Mouse (Mus musculus) cerebellum, adult 11-12 months (tissue): Measurements from ENCODE around the gene Kntc1.
"Not testable (repeated sequence)": the region's sequence is repeated elsewhere in the genome, so short reads cannot be mapped to it uniquely, and the experiment has no call there.

Experiments
- DNase-seq: peaks from one replicate; pipeline ENCODE4 v3.0.0; 2022

Kntc1 gene

DNA sequence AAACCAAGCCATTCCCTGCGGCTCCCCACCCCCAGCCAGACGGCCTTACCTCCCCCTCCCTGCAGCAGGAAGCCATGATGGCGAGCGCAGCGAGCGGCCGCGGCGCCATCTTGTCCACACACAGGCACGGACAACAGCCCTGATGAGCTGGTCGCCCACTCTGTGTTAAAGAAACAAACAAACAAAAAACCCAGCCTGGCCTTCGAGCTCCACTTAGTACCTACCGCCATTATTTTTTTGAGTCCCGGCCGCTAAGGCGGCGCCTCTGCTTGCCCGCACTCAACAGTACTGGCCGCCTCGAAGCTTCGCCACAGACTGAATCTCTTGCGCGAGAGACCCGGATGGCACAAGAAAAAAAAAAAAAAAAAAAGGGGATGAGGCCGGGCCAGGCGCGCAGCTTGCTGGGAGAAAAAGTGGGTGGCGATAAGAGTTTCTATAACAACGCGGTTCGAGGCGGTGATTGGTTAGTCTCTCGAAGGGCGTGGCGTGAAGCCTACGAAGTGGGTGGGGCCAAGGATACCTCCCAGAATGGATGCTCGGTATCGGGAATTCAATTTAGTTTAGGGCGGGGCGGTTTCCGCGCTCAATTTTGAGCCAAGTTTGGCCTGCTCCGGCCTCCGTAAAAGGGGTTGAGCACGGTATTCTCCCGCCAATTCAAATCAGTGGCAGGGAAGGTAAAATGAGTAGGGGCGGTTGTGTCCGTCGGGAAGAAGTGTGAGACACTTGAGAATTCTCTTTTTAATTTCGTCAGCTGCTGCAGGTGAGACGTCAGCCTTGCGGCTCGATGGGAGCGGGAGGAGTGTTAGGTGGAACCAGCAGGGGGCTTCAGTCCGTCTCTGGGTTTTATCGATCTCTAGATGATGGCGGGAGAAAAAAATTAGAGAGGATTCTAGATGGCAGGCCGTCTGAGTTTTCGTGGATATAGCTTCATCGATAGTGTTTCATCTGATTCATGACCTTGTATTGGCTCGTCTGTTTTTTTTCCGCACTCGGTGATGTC lies at the start of gene Kntc1, which contains the start of gene Rsrc2:
Kntc1 (plus strand) TSS at position 652 of the 1,000 bp plus-strand sequence.
Rsrc2 (minus strand) TSS at position 350 of the 1,000 bp plus-strand sequence.
- peak; percentile 100 for DNase-seq

DNA sequence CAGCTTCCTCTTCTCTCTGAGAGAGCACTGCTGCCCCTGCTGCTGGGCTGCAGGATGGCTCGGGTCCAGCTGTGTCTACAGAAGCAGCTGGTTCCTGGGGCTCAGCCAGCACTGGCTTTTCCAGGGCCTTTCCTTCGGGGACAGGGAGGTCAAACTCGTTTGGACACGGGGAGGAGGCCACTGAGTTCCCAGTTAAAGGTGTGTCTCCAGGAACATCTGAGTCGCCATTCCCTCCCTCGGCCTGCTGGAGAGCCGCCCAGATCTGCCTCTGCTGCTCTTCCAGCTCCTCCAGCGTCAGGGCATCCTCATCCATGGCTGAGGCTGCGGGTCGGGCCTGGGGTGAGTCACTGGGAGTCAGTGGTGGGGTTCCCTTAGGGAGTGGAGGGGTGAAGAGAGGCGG lies 48.9 kb upstream of the Kntc1 start:
- DNase-seq: no peak

DNA sequence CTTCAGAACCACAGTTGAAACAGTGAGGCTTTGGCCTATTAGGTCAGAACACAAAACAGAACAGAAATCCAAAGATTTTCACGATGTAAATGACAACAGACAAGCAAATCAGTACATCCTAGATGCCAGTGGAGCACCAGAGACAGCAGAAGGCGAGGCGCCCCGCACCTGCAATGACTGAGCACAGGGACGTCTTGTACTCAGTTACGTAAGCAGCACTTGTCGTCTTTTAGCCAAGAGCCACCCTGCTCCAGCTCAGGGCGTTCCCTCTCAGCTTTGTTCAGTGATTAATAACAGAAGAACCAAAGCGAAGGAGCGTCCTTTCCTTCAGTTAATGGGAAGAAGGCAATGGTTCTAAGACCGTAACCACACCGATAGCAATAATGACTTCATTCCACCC lies 40.9 kb upstream of the Kntc1 start:
- DNase-seq: no peak

DNA sequence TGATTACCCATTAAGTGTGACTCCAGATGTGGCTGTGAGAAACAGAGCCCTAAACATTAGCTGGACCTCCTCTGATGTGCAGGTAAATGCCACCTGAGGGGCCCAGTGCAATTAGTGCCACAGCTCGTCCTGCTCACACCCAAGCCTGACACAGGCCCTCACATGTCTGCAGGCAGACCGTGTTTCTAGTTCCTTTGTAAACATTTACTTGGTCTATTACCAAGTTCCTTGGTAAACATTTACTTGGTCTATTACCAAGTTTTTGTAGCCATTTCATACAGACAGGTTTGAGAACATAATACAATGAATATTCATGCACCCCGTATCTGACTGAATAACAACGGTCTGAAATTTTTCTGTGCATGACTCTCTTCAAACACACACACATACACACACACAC lies 39.9 kb upstream of the Kntc1 start:
- no peak for DNase-seq

DNA sequence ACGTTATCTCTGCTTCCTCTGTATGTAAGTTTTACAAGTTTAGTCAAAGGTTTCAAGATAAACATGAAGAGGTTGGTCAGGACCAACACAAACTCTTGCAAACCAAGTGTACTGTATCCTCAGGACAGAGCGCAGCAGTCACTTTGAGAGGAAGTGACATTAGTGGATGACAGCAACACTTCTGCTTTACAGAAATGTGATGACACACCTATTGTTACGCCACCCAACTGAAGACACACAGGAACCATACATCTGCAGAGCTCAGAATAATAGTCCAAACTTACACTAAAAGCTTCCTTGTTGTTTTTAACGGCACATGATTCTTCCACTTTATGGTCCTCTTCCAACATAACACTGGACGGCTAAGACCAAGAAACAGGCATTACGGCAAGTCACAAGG lies 35.7 kb upstream of the Kntc1 start:
- DNase-seq: no peak

DNA sequence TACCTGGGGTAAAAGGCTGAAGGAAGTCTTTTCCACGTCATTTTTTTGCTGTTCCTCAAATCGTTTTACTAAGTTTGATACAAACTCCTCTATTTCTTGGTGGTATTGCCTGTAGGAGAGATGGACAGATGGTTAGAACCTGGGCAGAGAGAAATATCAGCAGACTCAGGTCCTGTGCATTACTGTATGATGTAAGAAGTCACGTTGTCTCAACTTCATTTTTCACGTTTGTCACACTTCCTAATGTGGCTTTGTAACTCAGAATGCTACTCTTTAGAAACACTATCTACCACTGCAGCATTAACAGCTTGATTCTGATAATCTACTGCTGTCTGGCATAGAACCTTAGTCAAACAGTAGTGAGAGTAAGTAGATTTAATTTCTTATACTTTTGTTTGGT lies 34.9 kb upstream of the Kntc1 start:
- DNase-seq: no peak

DNA sequence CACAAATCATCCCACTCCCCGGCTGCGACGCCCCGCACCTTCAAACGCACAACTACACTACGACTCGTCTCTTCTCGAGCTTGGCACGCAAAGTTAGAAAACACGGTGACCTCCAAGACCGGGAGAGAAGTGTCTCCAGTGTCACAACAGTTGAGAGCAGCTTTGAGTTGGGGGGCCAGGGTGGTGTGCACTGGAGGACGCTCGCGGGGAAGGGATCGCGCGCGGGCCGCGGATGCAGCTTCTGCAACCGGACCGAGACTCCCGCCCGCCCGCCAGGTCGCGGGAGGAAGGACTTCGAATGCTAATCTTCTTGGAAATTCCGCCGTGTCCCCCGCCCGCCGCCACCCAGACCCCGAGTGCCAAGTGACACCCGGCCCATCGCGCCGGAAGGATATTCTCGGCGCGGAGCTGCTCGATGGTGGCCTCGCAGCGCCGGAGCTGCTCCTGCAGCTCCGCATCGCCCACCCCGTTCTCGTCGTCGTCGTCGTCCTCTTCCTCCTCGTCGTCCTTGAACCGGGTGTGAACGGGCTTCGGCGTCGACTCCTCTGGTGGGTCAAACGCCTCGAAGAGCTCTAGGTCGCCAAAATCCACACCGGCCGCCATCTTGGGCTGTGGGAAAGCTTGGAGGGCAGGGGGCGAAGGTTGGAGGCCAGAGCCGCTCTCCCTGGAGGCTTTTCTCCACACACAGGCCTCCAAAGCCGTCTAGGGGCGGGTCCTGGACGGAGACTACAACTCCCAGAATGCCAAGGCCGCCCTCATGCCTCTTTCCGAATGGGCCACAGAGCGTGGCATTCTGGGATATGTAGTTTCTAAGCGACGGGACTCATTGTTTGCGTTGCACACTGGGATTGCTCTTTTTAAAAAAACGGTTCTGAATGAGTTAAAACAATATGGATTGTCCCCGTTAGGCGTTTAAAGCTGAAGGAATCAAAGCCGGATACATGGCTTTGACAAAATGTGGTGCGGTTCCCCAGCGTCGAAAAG lies 28.9 kb upstream of the Kntc1 start, which contains the start of gene Zcchc8:
Zcchc8 (minus strand) TSS at position 773 of the 984 bp plus-strand sequence.
- peak; percentile 96 for DNase-seq

DNA sequence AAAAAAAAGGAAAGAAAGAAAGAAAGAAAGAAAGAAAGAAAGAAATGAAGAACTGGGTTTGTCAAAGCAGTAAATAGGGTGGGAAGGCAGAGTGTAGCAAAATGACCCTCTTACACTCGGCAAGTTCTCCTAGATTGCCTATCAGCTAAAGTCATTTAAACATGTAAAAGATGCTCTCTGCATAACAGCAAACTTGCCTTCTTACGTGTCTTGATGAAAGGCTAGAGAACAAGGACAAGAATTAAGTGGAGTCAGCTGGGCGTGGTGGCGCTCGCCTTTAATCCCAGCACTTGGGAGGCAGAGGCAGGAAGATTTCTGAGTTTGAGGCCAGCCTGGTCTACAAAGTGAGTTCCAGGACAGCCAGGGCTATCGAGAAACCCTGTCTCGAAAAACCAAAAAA lies 25.7 kb upstream of the Kntc1 start:
- not testable (repeated sequence) for DNase-seq

DNA sequence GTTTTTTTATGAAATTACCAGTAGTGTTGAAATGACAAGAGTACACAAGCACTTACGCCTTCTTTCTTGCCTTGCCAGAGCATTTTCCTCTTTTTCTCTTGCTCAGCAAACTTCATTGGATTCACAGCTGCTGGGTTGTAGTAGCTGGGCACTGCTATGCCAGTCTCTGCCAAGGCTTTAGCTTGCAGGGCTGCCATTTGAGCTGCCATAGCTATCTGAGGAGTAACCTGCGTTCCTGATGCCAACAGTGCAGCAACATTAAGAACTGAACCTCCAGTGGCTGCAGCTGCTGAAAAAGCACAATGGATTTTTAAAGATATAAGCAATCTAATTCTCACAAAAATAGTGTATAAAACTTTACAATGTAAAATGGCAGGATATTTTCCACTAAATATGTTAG lies 18.5 kb upstream of the Kntc1 start:
- no peak for DNase-seq

DNA sequence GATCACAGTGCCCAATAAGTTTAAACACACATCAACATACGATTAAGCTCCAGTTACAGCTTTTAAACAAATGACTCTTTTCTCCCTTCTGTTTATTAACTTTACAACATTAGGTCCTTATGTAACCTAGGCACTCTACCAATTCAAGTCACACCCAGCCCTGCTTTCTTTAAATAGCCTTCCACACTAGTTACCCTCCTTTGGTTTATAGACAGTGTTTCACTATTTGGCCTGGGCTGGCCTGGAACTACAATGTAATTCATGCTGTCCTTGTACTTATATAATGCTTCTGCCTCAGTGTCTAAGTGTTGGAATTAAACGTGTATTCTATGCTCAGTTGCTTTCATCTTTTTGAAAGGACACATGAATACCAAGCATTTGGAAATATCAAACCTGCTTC lies 5.2 kb upstream of the Kntc1 start:
- DNase-seq: no peak

DNA sequence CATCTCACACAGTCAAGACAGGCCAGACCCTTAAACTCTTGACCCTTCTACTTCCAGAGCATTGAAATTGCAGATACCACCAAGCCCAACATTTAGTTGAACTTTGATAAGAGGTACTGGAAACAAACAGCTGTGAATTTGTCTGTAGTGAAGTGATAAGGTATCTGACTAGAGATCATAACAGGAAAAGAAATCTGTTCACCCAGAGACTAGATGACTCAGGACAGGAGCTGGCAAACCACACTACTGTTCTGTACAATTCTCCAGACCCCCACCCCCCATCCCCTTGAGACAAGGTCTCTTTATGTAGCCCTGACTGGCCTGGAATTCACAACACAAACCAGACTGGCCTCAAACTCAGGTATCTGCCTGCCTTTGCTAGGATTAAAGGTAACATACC lies 3.3 kb upstream of the Kntc1 start:
- DNase-seq: no peak

DNA sequence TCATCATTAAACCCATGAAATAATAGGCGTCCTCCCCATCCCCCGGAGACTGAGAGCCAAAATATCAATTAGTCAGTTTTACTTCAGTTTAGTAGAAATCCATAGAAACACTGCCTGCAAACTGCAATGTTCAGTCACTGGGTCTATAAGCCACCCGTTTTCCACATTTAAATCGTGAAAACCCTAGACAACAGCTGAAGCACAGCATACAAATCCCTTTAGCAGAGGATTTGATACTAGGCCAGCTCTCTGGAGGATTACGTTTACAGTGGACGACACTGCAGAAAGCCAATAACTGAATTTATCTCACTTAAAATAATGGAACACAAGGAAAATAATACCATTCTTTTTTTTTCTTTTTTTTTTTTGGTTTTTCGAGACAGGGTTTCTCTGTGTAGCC lies 1.9 kb upstream of the Kntc1 start:
- DNase-seq: no peak

DNA sequence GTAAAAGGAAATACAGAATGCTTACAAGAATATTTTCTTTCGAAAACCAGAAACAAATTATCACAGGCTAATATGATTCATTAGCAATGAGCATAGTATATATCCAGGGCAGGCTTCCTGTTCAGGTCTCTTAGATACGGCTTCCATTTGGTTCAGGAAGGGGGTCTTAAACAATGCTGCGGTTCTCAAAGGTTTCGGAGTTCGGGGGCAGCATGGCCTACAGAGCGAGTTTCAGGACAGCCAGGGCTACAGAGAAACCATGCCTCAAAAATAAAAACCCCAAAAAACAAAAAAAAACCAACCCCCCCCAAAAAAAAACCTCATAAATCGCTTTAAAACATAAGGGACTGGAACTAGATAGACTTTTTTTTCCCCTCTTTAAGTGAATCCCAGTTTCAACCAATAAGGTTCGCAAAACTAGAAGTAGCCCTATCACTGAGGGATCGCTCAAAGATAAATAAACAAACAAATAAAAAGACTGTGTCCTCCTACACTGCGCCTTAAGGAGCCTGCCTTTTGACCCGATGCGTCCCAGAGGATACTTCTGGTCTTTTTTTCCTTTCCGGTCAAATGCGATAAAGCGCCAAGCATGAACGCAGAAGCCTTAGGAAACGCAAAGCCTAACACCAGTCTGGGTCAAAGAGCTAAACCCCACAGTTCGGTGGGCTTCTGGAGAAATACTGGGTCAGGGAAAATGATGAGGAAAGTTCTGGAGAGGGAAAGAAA lies 1.0 kb upstream of the Kntc1 start:
- DNase-seq: no peak

DNA sequence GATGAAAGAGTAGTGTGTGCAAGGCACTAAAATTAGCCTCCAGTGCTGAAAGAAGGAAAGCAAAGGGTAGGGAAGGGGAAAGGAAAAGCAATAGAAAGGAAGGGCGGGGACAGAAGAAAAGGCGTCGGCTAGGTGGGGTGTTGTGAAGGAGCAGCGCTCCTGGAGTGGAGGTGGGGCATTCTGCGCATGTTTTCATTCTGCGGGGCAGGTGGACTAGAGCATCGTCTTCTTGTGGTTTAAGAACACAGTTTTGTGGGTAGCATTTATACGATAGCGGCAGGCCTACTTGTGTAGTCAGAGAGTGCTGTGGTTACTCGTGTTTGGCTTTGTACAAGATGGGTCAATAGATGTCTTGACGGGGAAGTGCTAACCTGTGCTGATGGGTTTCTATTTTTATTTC lies 16.0 kb downstream of the Kntc1 start:
- DNase-seq: no peak

DNA sequence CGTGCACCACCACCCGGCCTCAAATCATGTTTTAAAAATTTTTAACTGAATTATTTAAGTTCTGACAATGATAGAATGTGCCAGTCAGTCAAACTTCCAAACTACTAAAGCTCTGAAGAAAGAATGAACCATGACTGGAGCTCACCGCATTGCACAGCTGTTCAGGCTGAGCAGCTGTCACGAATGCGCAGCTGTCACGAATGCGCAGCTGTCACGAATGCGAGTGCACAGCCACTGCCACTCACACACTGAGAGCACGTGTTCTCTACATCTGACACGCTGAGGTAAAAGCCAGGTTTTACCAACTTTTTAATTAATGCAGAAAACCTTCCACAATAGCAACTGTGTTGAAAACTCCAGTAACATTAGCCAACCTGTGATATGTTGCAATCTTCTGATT lies 16.9 kb downstream of the Kntc1 start:
- DNase-seq: not testable (repeated sequence)

DNA sequence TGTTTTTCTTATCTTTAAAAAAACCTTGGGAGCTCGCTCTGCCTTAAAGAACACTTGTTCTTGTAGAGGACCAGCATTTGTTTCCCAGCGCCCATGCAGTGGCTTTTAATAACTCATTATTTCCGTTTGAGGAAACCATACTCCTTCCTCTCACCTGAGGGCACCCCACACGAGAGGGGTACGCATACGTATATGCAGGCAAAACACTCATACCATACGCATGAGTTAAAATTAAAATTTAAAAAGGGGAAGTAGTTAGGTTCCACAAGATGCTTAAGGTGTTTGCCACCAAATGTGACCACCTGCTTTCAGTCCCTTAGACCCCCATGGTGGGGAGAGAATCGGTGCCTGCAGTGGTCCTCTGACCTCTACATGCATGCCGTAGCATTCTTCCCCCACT lies 23.9 kb downstream of the Kntc1 start:
- no peak for DNase-seq

DNA sequence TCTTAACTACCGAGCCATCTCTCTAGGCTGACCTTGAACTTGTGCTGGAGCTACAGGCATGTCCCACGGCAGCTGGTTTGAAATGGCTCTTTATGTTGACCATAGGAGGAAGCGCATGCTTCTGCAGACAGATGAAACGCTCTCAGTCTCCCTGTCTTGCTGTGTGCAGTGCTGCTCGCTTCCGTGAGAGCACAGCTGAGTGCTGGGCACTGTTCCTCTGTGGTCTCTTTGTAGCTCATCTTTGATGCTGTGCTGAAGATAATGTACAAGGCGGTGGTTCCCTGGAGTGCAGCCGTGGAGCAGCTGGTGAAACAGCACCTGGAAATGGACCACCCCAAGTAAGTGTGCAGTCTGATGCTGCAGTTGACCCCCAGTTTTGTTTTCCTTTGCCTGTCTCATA lies 31.2 kb downstream of the Kntc1 start:
- no peak for DNase-seq

DNA sequence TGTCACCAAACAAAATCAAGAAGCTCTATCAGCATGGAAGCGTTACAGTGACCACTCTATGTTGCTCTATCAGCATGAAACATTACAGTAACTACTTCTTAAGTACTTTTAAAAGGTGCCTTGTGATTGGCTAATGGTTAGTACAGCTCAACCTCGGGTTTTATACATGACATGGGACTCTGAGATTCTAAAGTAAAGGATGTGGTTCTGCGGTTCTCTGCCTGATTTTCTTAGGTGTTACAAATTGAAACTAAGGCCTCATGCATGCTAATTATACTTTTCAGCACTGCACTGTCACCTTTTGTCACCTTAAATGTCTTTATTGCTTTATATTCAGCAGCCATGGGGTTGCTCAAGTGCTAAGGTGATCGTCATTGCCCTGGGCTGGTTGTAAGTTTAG lies 32.3 kb downstream of the Kntc1 start:
- no peak for DNase-seq

DNA sequence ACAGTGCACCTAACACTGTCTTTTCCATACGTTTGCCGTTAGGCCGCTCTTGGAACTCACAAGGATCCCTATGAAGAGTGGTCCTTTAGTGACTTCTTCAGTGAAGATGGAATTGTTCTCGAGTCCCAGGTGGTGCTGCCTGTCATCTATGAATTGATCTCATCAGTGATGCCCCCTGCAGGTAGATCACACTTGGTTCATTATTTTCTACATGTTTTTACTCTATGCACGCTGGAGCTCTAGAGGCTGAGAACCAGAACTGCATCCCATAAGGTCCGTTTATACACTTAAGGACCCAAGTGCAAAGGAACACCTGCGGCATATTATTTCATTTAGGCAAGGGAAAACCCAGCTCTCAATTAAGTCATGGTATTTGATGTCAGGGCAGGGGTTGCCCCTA lies 39.5 kb downstream of the Kntc1 start:
- no peak for DNase-seq

DNA sequence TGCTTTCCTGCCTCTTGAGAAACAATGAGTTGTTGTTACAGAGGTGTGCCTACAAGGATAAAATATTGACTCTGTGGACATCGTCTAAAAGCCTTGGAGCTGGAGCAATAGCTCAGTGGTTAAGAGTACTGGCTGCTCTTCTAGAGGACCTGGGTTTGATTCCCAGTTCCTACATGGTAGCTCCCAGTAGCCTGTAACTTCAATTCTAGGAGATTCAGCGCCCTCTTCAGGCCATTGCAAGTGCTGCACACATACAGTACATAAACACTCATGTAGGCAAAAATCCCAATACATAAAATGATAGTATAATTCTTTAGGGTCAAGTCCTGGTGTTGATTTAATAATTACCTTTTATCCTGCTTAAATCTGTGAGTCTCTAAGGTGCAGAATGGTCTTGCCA lies 43.6 kb downstream of the Kntc1 start:
- no peak for DNase-seq

DNA sequence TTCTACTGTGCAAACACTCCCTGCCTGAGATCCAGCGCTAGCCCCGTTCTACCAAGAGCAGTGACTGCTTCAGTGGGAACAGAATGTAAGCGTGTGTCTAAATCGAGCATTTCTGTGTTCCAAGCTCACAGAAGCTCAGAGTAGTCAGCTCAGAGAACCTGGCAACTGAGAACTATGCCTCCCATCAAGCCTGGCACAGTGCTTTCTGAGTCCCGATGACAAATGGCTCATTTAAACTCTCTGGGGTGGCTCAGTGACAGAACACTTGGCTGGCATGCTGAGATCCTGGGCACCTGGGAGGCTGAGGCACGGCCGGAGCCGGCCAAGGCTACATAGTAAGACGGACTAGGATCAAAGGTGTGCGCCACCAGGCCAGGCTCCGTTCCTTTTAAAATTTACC lies 56.8 kb downstream of the Kntc1 start:
- peak; percentile 85 for DNase-seq

DNA sequence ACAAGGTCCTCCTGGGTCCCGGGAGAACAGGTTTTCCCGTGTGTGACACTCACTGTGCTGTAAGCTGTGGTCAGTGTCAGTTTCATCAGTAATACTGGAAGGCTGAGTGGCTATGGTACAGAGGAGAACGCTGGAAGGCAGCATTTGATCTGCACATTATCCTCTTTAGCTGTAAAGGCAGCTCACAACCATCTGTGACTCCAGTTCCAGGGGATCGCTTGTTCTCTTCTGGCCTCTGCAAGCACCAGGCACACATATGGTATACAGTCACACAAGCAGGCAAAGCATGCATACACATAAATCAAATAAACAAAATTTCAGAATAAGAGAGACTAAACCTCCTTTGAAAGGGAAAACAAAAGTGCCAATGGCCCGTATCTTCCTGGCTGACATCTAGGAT lies 59.0 kb downstream of the Kntc1 start:
- no peak for DNase-seq

DNA sequence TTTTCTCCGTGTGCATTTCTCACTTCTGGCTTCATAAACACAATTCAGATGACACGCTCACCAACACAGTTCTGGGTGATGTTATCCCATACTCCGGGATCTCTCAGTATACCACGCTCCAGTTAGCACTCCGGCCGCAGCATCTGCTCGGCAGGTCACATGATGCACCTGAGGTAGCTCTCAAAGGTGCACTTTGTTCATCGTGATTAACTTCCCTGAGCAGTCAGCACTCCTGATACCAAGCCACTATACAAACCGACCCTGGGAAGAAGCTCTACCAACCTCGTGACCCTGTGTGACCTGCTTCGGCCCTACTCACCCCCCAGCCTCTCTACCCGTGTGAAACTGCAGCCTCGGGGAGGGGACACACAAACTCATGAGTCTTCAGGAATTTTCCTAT lies 59.6 kb downstream of the Kntc1 start:
- DNase-seq: no peak
